Comparison of ENCODE assay signal across 8 mouse cellular contexts in the genomic region with DNA sequence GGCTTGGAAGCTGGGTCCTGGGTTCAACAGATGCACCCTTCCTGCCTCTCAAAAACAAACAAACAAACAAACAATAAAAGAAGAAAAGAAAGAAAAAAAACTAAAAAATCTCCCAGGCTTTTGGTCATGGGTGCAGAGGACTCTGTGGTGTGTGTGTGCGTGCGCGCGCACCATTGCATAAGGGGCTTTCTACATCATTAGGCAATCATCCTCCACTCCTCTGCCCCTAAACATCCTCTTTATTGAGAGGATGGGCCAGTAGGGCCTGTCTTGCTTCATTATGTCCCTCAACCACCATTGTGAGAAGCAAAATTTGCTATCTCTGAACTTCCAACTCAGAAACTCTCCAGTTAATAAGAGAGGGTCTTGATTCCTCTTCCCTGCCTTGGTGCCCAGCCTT. TPM values are rescaled to one million over a fixed set of nuclear protein-coding genes. Genes with fewer than 3 reads are reported as not detected.
DNase-seq lines count a peak whose midpoint lies in the region; ATAC-seq and TF ChIP-seq lines count a peak whose summit lies in the region.

No protein-coding gene starts in this region.

- no peak for TF ChIP-seq CTCF in spleen, adult 2 months (IDR thresholded peaks at IDR 0.05; ENCODE audit: extremely low read depth, insufficient read depth, insufficient read length, insufficient replicate concordance)

- H3K4me1 ChIP-seq in spleen, adult 2 months (ENCODE audit: control insufficient read depth, insufficient read depth, insufficient read length), result peaks cover 10% of the 10 kb centered on the region; the same call in 1 of the 2 replicates
- peaks cover 41% of the 10 kb centered on the region for H3K4me1 ChIP-seq in hindbrain, embryonic 13.5 days (replicated peaks)

- TF ChIP-seq POLR2A in spleen, adult 2 months (IDR thresholded peaks at IDR 0.05; ENCODE audit: low read depth, low read length), result no peak

- ATAC-seq in hindbrain, embryonic 13.5 days (ENCODE audit: low FRiP score), result no peak

- H3K4me3 ChIP-seq in spleen, adult 2 months (ENCODE audit: extremely low read depth, insufficient read depth, insufficient read length), result no peak overlapping the region
- H3K4me3 ChIP-seq in hindbrain, embryonic 13.5 days, result peak overlapping the region; percentile 69; the same call in 1 of the 2 replicates
- peak overlapping the region; percentile 13; the same call in 1 of the 2 replicates for H3K4me3 ChIP-seq in macrophage (ENCODE audit: inconsistent target)

- DNase-seq in spleen, adult 2 months (ENCODE audit: low read depth in 1 of 2, low spot score in 2 of 2), result no peak
- no peak for DNase-seq in spleen, postnatal 14 days (ENCODE audit: low spot score in 2 of 2)
- DNase-seq in adipocyte (ENCODE audit: low spot score), result no peak
- DNase-seq in testis, postnatal 10 days (ENCODE audit: low spot score), result no peak
- DNase-seq in ovary, postnatal 10 days (ENCODE audit: low spot score), result no peak
- no peak for DNase-seq in thymus, postnatal 25 days

- WGBS in spleen, adult 2 months, result 76% methylated on average over 4 of the region's 4 CpGs
- 51% methylated on average over 4 of the region's 4 CpGs for WGBS in hindbrain, embryonic 13.5 days
- 0% methylated on average over 4 of the region's 4 CpGs for WGBS in macrophage (ENCODE audit: missing documents)

- 0 out of 2 replicates have a peak overlapping the region, but pooled peaks have one; percentile 88 for H3K9ac ChIP-seq in hindbrain, embryonic 13.5 days

- H3K27ac ChIP-seq in spleen, adult 2 months (ENCODE audit: insufficient read depth, low read length), result peak overlapping the region; percentile 78
- H3K27ac ChIP-seq in hindbrain, embryonic 13.5 days, result 0 out of 2 replicates have a peak overlapping the region, but pooled peaks have one; percentile 87
- peak overlapping the region; percentile 100 for H3K27ac ChIP-seq in macrophage

- H3K79me2 ChIP-seq in macrophage (ENCODE audit: inconsistent target), result peaks cover 48% of the 10 kb centered on the region

- H3K27me3 ChIP-seq in spleen, adult 2 months (ENCODE audit: control insufficient read depth, insufficient read depth, low read length), result peaks cover 8% of the 10 kb centered on the region; the same call in 1 of the 2 replicates
- H3K27me3 ChIP-seq in hindbrain, embryonic 13.5 days, result peaks cover 14% of the 10 kb centered on the region

- H3K4me2 ChIP-seq in hindbrain, embryonic 13.5 days, result peak overlapping the region; percentile 80

- H3K9me3 ChIP-seq in hindbrain, embryonic 13.5 days, result no peaks in the 10 kb centered on the region

- H3K36me3 ChIP-seq in spleen, adult 2 months (ENCODE audit: control insufficient read depth, insufficient read depth, low read length), result no peaks in the 10 kb centered on the region
- H3K36me3 ChIP-seq in hindbrain, embryonic 13.5 days, result no peaks in the 10 kb centered on the region
- peaks cover 3% of the 10 kb centered on the region; the same call in 1 of the 2 replicates for H3K36me3 ChIP-seq in macrophage (ENCODE audit: inconsistent target)

RNA-seq across cellular contexts. Expression of a gene that starts 0.7 kb away (rescaled TPM):
- polyA plus RNA-seq in spleen, adult 2 months (2012; rRNA removed), result 143 and 145 TPM in 2 replicates
- polyA plus RNA-seq in hindbrain, embryonic 13.5 days (2015; fragmentation: Nextera tagmentation; extraction: Ambion mirVana), result 20.8 and 23.1 TPM in 2 replicates
- 1,000 to 10,000 TPM in 25 of 26 experiments, 100 to 1,000 TPM in 1; 486 to 5,251 (median 2,764) TPM for total RNA-seq in macrophage (2018; cell fraction: chromatin; rRNA removed)
- total RNA-seq in macrophage (2018; cell fraction: cytosol; rRNA removed), result 1,000 to 10,000 TPM; 1,654 to 2,625 (median 2,091) TPM
- total RNA-seq in macrophage (2018; cell fraction: nucleus; rRNA removed), result 1,000 to 10,000 TPM in 25 of 26 experiments, 100 to 1,000 TPM in 1; 968 to 4,930 (median 3,847) TPM
- 1,368 to 2,259 TPM (median 1,677 TPM) in 3 replicates for polyA plus RNA-seq in macrophage (2018)

RNA-seq across cellular contexts. Expression of a gene that starts 55.5 kb away (rescaled TPM):
- 0.07 TPM in 1 of 2 replicates, not detected in the other for polyA plus RNA-seq in spleen, adult 2 months (2012; rRNA removed)
- polyA plus RNA-seq in hindbrain, embryonic 13.5 days (2015; fragmentation: Nextera tagmentation; extraction: Ambion mirVana), result not detected in 2 replicates
- total RNA-seq in macrophage (2018; cell fraction: chromatin; rRNA removed), result 1 to 10 TPM in 7 of 26 experiments, under 1 TPM in 14, not detected in 5; 0.25 to 2.4 (median 0.87) TPM
- total RNA-seq in macrophage (2018; cell fraction: cytosol; rRNA removed), result 1 to 10 TPM in 12 of 26 experiments, under 1 TPM in 14; 0.43 to 2.0 (median 0.90) TPM
- total RNA-seq in macrophage (2018; cell fraction: nucleus; rRNA removed), result 1 to 10 TPM in 14 of 26 experiments, under 1 TPM in 8, not detected in 4; 0.42 to 3.2 (median 1.1) TPM
- 0.26 to 1.1 TPM (median 0.55 TPM) in 3 replicates for polyA plus RNA-seq in macrophage (2018)
